Mouse (Mus musculus) kidney, embryonic 16.5 days (tissue): Measurements from ENCODE around the gene Natd1. TPM values are rescaled to one million over a fixed set of nuclear protein-coding genes. Genes with fewer than 3 reads are reported as not detected.

Experiments
- ATAC-seq: fragments of 200-750 bp; cut with Nextera tagmentation; 2 replicates; pipeline ENCODE4 v1.8.0; 2017; ENCODE audit warnings: moderate TSS enrichment; ENCODE audit not compliant: low FRiP score, low TSS enrichment
- H3K27ac ChIP-seq: fragments of 300-500 bp; sonication (generic); 2 replicates; pipeline ENCODE4 v1.5.1; 2014; ENCODE audit warnings: low read length
- H3K27me3 ChIP-seq: fragments of 300-500 bp; sonication (generic); 2 replicates; pipeline ENCODE4 v1.6.1; 2014; ENCODE audit warnings: low read length, control low read depth, mixed read lengths; ENCODE audit not compliant: insufficient read depth
- H3K36me3 ChIP-seq: fragments of 300-500 bp; sonication (generic); 2 replicates; pipeline ENCODE4 v1.6.1; 2014; ENCODE audit warnings: low read length, control low read depth, mixed read lengths; ENCODE audit not compliant: insufficient read depth
- H3K4me1 ChIP-seq: fragments of 300-500 bp; sonication (generic); 2 replicates; pipeline ENCODE4 v1.6.1; 2014; ENCODE audit warnings: low read length, control low read depth, mixed read lengths; ENCODE audit not compliant: insufficient read depth
- H3K4me2 ChIP-seq: fragments of 300-500 bp; sonication (generic); replicated peaks from 2 replicates; pipeline ENCODE4 v1.6.1; 2014; ENCODE audit warnings: low read depth, low read length
- H3K4me3 ChIP-seq: fragments of 300-500 bp; sonication (generic); 2 replicates; pipeline ENCODE4 v1.5.1; 2014; ENCODE audit warnings: mild to moderate bottlenecking, low read length
- H3K9ac ChIP-seq: fragments of 300-500 bp; sonication (generic); replicated peaks from 2 replicates; pipeline ENCODE4 v1.6.1; 2014; ENCODE audit warnings: low read length
- H3K9me3 ChIP-seq: fragments of 300-500 bp; sonication (generic); 2 replicates; pipeline ENCODE4 v1.6.1; 2016; ENCODE audit warnings: low read length, control low read depth
- WGBS: fragments of 180-500 bp; shearing (Covaris S2); extraction: QIAGEN DNeasy Blood & Tissue Kit; methylation state at CpG from one replicate; pipeline ENCODE4 v1.1.7; 2014; 5-methylcytosine and 5-hydroxymethylcytosine counted together
- polyA plus RNA-seq: library from polyadenylated mRNA; unstranded; fragments of >200 nt; fragmentation: Nextera tagmentation; extraction: Ambion mirVana; gene quantifications from 2 replicates; pipeline ENCODE4 v1.2.1, GENCODE M21; 2015

Gene Natd1
- polyA plus RNA-seq, 1 experiment from 2014 or later: 31.2 TPM

DNA sequence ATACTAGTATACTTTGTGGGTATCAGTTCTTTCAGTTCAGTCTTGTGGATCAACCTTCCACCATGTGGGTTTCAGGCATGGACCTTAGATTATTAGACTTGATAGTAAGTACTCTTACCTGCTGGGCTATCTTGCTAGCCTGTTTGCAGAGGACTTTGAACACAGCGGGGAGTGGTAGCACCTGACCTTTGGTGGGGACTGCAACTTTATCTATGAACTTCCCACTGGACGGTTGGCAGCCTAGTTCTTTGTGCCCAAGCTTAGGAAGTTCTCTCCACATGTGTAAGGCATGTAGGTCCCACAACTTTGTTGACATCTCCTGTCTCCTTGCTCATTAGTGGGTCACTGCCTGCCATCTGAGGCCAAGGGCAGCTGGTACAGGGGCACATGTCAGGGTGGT, 20.2 kb upstream of the Natd1 start:
- Histone ChIP-seq H3K4me2 (peak overlapping the region; percentile 21; the same call in 1 of the 2 replicates), H3K27ac (no peak overlapping the region; the same call in 1 of the 2 replicates), H3K36me3 (no peaks in the 10 kb centered on the region), H3K4me3 (no peak overlapping the region), H3K4me1 (peaks cover 53% of the 10 kb centered on the region), H3K27me3 (no peaks in the 10 kb centered on the region), H3K9ac (0 out of 2 replicates have a peak overlapping the region, but pooled peaks have one; percentile 3), H3K9me3 (no peaks in the 10 kb centered on the region)
- WGBS: 71% methylated on average over 2 of the region's 2 CpGs
- ATAC-seq: no peak

DNA sequence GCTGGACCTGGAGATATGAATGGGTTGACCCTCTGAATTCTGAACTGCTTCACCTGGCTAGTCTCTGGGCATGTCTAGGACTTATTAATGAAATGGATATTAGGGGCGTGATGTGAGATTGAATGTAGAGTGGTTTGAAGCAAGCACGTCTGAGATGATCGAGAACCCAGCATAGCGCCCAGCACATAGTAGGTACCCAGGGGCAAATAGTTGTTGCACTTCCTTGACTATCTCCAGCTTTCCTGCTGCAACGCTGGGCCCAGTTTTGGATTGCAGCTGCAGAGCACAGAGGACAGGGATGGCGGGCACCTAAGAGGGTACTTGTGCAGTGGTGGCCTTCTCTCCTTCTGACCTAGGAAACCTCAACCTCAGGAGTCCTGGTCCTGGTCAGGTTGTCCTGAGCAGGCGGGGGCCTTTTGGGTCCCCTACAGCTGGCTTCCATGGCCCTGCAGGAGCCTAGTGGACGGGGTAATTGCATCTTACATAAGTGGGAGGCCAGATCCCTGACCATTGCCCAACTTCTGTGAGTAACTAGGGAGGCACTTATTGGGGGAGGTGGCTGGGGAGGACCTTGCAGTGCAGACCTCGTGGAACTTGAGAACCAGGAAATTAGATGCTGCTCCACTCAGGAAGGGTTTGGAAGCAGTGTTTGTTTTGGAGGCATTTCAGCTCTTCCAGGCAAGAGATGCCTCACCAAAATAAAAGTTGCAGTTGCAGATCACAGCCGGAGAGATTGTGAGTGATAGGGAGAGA, 18.8 kb upstream of the Natd1 start:
- peaks cover 51% of the 10 kb centered on the region for H3K4me1 ChIP-seq
- peak overlapping the region; percentile 64 for H3K27ac ChIP-seq
- peak overlapping the region; percentile 74 for H3K4me3 ChIP-seq
- H3K36me3 ChIP-seq: no peaks in the 10 kb centered on the region
- 55% methylated on average over 10 of the region's 10 CpGs for WGBS
- no peaks in the 10 kb centered on the region for H3K27me3 ChIP-seq
- ATAC-seq: 0 out of 2 replicates have a peak, but pooled peaks have one; percentile 7
- peak overlapping the region; percentile 83 for H3K4me2 ChIP-seq
- peak overlapping the region; percentile 81 for H3K9ac ChIP-seq
- H3K9me3 ChIP-seq: no peaks in the 10 kb centered on the region

DNA sequence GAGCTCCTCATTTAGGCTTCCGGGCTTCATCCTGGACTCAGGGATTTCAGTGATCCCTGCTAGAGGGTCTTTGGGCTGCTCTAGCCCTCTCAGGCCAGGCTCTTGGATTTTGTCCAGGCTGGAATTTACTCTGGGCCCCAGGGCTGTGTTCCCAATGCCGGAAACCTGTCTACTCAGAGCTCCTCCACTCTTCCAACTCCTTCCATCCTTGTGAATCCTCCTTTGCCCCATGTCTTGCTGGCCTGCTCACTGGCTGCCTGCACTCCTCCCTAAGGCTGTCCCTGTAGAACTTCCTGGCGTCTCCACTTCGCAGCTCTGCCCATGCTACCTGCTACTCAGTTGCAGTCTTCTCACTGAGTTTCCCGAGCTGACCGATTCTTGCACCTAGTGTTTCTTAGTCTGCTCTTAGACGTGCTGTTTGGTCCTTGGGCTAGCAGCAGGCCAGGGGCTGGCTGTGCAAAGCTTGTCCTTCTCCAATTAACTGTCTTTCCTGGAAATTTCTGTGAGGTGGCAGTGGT, 18.0 kb upstream of the Natd1 start:
- Histone ChIP-seq H3K36me3 (no peaks in the 10 kb centered on the region), H3K27ac (peak overlapping the region; percentile 70), H3K4me1 (peaks cover 53% of the 10 kb centered on the region), H3K4me2 (peak overlapping the region; percentile 83), H3K9ac (peak overlapping the region; percentile 81), H3K27me3 (no peaks in the 10 kb centered on the region), H3K9me3 (no peaks in the 10 kb centered on the region), H3K4me3 (peak overlapping the region; percentile 74)
- no peak for ATAC-seq
- WGBS: 2% methylated on average over 7 of the region's 7 CpGs

GRCm38 (mm10) chr11:60931869-60932481, 17.4 kb upstream of the Natd1 start, which contains the start of gene Map2k3:
TSS of gene Map2k3 (plus strand) at chr11:60932033.
- no peaks in the 10 kb centered on the region for H3K9me3 ChIP-seq
- under 1% methylated on average over 59 of the region's 59 CpGs for WGBS
- H3K4me2 ChIP-seq: peak within 1 kb of the TSS; percentile 84
- peak within 1 kb of the TSS; percentile 70 for H3K27ac ChIP-seq
- peak within 1 kb of the TSS; percentile 74 for H3K4me3 ChIP-seq
- peaks cover 56% of the 10 kb centered on the region for H3K4me1 ChIP-seq
- no peaks in the 10 kb centered on the region for H3K36me3 ChIP-seq
- H3K9ac ChIP-seq: peak within 1 kb of the TSS; percentile 81
- no peaks in the 10 kb centered on the region for H3K27me3 ChIP-seq
- ATAC-seq: peak; percentile 94

GRCm38 (mm10) chr11:60931282-60931868, 16.8 kb upstream of the Natd1 start:
- Histone ChIP-seq H3K9ac (peak overlapping the region; percentile 67), H3K4me3 (peak overlapping the region; percentile 74), H3K36me3 (no peaks in the 10 kb centered on the region), H3K4me2 (peak overlapping the region; percentile 84), H3K9me3 (no peaks in the 10 kb centered on the region), H3K27ac (no peak overlapping the region), H3K27me3 (no peaks in the 10 kb centered on the region), H3K4me1 (peaks cover 52% of the 10 kb centered on the region)
- WGBS: 3% methylated on average over 30 of the region's 30 CpGs
- ATAC-seq: peak; percentile 7; the same call in 1 of the 2 replicates

GRCm38 (mm10) chr11:60930724-60931281, 16.3 kb upstream of the Natd1 start:
- no peaks in the 10 kb centered on the region for H3K27me3 ChIP-seq
- no peak overlapping the region for H3K27ac ChIP-seq
- no peaks in the 10 kb centered on the region for H3K36me3 ChIP-seq
- 20% methylated on average over 7 of the region's 7 CpGs for WGBS
- H3K9me3 ChIP-seq: no peaks in the 10 kb centered on the region
- H3K4me2 ChIP-seq: peak overlapping the region; percentile 84
- peaks cover 47% of the 10 kb centered on the region for H3K4me1 ChIP-seq
- peak overlapping the region; percentile 67 for H3K9ac ChIP-seq
- H3K4me3 ChIP-seq: peak overlapping the region; percentile 74
- no peak for ATAC-seq

DNA sequence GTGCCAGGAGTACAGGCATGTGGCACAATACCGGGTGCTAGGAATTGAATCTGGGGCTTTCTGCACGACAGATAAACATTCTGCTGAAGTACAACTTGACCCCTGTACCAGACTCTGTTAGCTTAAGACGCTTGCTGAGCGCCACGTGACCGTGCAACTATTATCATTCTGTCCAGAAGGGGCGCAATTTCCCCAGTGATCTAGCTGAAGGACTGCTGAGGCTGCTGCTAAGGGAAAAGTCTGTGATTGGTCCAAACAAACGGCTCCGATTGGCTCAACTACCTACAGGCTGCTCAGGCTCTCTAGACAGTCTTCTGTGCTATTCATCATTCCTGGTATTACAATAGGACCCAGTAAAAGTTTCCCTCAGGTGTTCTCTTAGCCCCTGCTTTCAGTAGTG, 12.7 kb upstream of the Natd1 start:
- Histone ChIP-seq H3K36me3 (no peaks in the 10 kb centered on the region), H3K9me3 (no peaks in the 10 kb centered on the region), H3K9ac (peak overlapping the region; percentile 44; the same call in 1 of the 2 replicates), H3K27ac (peak overlapping the region; percentile 37; the same call in 1 of the 2 replicates), H3K27me3 (no peaks in the 10 kb centered on the region), H3K4me3 (peak overlapping the region; percentile 27), H3K4me2 (peak overlapping the region; percentile 47), H3K4me1 (peaks cover 17% of the 10 kb centered on the region)
- ATAC-seq: peak; percentile 78
- WGBS: 0% methylated on average over 9 of the region's 9 CpGs

- no peak overlapping the region for H3K9ac ChIP-seq
- no peak overlapping the region for H3K4me3 ChIP-seq
- H3K27ac ChIP-seq: no peak overlapping the region
- H3K9me3 ChIP-seq: no peaks in the 10 kb centered on the region
- no peak overlapping the region for H3K4me2 ChIP-seq
- 83% methylated on average over 1 of the region's 1 CpGs for whole genome bisulfite sequencing
- H3K4me1 ChIP-seq: peaks cover 10% of the 10 kb centered on the region
- H3K36me3 ChIP-seq: no peaks in the 10 kb centered on the region
- no peaks in the 10 kb centered on the region for H3K27me3 ChIP-seq
- no peak for ATAC-seq
These were observed 10.4 kb upstream of the Natd1 start for GRCm38 (mm10) chr11:60924981-60925380.

DNA sequence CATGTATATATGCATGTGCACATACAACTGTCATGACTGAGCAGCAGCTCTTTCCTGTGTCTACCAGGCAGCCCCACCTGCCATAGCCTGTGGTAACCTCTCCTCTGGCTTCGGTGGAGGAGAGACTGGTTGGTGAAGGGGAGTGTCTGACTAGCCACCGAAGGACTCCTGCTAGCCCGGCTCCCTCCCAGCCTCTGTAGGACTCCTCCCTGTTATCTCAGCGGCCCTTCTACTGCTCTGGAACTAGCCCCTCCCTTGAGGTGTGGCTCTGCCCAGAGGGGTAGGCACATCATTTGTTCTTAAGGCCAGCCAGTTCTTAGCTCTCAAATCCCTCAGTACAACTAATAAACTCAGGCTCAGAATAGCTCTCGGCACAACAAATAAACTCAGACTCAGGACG, 9.9 kb upstream of the Natd1 start:
- no peak overlapping the region for H3K4me2 ChIP-seq
- WGBS: 38% methylated on average over 6 of the region's 6 CpGs

More for the DNA sequence above, 9.9 kb upstream of the Natd1 start:
- H3K9ac ChIP-seq: no peak overlapping the region
- H3K4me3 ChIP-seq: no peak overlapping the region
- H3K36me3 ChIP-seq: no peaks in the 10 kb centered on the region
- H3K27ac ChIP-seq: no peak overlapping the region
- ATAC-seq: peak; percentile 17; the same call in 1 of the 2 replicates
- H3K27me3 ChIP-seq: no peaks in the 10 kb centered on the region
- peaks cover 10% of the 10 kb centered on the region for H3K4me1 ChIP-seq
- no peaks in the 10 kb centered on the region for H3K9me3 ChIP-seq
